Mouse (Mus musculus): ENCODE data around the gene Smg6.

Smg6 gene

DNA sequence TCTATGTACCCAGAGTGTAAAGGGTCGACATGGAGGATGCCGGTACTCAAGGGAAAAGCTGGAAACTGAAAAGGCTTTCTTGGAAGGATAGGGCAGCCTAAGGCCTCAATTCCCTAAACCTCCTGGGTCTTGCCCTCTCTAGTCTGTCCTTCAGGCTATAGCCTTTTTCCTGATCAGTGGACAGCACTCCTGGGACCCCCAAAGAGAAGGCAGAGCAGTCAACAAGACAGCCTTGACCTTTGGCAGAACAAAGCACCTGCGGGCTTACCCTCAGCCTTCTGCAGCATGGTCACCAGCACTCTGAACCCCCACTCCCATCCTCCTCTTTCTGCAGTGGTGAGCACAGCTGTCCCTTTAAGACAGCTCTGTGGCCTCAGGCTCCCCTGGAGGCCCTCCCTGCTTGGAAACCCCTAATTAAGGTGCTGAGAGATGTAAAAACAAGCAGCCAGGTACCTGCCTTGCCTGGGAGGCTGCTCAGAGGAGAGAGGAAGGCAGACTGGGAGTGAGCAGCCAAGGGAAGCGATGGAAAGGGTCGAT, 265.4 kb downstream of the Smg6 start, which contains the start of gene Dph1:
Gene Dph1 (minus strand): TSS at position 337 of the 537 bp plus-strand sequence.
- DNase-seq (ENCODE audit: low spot score), result no peak

DNA sequence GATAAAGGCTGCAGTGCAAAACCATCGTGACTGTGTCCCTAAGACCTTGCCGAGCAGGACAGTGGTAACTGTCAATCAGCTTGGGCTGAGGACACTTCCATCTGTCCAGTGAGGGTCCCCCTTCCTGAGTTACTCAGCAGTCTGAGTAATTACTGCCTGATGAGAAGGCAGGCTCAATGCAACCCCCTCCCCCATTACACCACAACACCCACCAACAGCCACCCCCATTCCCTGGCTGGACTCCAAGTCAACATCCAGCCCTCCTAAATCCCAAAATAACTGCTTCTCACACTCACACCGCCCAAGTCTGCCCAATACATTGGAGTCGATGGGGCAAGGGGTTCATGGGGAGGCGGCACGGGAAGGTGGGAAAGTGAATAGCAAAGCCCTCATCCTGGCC, 266.2 kb downstream of the Smg6 start:
- no peak for DNase-seq (ENCODE audit: low spot score)

DNA sequence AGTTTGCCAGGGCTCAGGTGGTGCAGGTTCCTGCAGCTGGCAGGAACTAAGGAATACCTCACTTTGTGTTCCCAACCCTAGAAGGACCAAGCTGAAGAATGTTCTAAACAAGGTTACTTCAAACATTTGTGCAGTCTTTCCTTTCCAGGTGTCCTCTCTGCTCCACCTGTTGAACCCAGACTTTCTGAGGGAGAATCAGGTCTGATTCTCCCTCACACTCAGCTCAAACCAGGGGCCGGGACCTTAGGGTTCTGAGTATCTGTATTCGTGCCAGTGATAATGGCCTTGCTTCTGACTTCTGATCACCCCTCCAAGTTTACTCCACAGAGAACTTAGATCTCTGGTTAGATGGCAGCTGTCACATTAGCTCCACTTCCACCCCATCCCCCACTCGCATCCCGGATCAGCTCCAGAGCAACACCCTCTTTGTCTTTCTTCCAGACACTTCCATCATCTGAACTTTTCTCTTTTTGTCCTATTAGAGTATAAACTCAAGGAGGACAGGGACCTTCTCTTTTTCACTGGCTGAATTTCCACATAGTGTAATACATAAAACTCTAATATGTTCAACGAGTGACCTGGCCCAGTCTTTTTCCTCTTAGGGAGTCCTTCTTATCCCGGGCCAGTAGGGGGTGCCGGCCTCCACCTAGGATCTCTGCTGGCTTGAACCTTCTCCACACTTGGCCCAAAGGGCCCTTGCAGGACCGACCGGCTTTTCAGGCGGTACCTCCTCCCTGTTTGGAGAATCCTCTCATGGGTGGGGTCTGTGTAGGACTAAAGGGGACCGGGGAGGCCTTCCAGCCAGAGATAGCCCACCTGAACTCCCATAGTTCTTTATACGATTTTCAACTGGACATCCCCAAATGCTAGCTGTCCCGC, 267.0 kb downstream of the Smg6 start:
- peak; percentile 90 for DNase-seq (ENCODE audit: low spot score)

DNA sequence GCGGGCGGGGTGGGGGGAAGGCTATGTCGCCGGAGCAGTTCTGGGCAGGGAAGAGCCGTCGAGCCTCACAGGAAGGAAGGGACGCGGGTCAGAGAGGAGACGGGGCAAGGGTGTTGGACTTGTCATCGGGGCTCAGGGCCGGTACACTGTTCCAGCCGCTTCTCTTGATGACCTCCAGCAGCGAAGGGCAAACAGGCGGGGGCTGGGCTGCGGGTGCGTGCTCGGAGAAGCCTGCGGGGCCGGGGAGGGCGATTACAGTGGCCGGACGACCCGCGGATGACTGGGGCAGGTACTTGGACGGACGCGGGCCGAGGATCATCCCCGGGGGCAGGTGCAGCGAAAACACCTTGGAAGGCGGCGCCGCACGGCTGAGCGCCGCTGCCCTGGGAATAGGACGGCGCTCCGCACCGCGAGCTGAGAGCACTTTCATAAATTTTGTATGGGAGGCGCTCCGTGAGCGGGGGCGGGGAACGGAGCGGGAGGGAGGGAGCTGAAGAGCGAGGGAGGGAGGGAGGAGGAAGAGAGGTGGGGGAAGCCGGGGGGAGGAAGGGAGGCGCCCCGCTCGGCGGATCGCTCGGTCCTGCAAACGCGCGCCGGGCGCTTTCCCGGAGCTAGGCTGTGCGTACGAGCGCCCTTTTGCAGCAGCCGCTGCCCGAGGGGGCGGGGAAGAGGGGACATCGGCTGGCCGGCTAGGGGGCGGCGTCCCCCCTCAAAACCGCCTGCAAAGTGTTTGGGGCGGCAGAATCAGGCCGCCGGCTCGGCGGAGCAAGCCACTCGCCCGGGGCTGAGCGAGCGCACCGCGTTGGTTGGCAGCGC, 267.8 kb downstream of the Smg6 start, which contains the start of gene Rtn4rl1:
Gene Rtn4rl1 (plus strand): TSS at position 528 of the 816 bp plus-strand sequence.
- DNase-seq (ENCODE audit: low spot score), result peak; percentile 83

DNA sequence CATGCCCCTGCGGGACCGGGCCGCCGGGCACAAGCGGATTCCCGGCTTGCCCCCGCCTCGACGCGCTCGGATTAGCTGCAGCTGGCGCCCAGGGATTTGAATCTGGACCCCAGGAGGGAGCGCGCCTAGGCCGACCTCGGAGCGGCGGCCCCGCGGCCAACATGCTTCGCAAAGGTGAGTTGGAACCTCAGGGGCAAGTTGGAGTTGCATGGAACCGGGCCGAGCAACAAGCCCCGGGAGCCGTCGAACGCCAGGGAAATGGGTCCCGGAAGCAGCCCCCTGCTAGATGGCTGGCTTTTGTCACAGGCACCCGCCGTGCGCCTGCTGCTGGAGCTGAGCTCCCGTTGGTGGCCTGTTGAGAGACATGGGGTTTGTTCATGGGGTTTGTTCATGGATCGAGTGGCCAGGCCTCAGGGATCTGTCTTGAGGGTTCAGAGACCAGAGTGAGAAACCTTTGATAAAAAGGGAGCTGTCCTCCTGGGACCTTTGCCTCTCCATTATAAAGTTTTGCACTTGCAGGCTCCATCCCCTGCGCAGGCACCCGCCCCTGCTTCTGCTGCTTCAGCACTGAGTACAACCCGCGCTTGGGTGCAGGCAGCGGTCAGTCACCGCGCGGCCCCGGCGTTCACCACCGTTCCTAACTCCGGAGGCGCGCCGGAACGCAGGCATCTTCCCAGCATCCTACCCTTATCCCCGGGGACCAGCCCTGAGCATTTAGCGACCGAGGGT, 268.7 kb downstream of the Smg6 start:
- peak; percentile 65 for DNase-seq (ENCODE audit: low spot score)

DNA sequence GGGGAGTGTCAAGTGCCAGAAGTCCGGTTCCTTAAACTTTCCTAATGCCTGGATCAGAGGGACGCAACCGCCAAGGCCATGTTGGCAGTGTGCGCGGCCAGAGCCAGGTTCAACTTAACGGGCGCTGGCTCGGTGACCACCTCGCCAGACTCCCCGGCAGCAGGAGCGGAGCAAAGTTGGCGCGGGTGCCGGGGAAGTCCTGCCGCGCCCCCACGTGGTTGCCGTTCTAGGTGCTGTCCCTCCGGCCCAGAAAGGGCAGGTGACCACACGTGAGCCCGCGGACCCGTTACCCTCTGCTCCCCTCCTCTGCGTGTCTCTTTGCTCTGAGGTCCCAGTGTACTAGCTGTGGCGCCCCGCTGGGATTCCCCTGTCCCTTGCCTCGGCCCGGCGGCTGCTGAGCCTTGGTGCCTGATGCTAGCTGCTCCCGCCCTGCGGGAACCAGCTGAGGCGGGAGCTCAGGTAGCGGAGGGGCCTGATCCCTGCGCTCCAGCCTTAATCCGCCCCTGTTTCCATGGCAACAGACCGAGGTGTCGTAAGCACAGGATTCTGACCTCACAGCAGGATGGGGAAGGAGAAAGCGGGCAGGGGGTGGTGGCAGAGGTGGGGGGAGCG, 269.3 kb downstream of the Smg6 start:
- DNase-seq (ENCODE audit: low spot score), result peak; percentile 72

DNA sequence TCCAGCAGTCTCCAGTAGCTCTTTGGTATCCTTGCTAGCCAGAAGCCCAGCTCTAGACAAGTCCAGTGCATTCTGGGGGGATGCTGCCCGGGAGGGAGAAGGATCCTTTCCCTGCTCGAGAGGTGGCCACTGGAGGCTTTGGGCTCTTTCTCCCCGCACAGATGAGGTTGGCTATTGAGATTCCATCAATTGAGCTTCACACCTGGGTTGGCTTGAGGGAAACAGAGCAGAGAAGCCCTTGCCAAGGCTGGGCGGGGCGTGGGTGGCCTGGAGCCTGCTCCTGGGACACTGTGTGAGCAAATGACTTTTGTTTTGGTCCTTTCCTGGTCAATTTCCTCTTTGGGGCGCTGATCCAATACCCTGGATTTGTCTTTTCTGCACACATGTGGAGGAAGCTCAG, 270.5 kb downstream of the Smg6 start:
- no peak for DNase-seq (ENCODE audit: low spot score)

DNA sequence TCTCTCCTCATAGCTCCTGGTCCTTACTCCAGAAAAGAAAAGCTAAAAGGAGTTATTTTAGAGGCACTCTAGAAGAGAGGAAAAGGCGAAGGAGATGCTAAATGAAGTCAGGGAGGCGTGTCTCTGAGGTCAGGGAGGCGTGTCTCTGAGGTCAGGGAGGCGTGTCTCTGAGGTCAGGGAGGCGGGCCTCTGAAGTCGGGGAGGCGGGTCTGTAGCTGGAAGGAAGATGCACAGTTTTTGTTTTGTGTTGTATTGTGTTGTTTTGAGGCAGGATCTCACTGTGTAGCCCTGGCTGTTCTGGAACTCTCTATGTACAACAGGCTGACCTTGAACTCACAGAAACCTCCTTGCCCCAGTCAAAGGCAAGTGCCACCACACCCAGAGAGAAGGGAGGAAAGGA, 272.3 kb downstream of the Smg6 start:
- no peak for DNase-seq (ENCODE audit: low spot score)

DNA sequence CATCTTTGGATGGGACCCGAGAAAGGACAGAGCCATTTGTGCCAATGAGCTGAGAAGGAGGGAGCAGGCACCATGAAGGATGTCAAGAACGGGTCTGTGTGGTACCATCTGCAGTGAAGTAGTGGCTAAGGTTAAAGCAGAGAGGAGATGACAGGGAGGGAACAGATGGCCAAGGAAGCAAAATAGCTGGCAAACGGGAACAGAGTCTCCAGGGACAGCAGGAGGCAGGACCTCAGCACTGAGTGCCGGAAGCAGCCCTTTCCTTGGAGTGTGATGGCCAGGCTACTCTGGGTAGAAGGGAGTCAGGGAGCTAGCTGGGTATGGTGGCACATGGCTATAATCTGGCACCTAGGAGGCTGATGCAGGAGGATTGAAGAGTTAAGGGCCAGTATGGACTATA, 273.2 kb downstream of the Smg6 start:
- no peak for DNase-seq (ENCODE audit: low spot score)

DNA sequence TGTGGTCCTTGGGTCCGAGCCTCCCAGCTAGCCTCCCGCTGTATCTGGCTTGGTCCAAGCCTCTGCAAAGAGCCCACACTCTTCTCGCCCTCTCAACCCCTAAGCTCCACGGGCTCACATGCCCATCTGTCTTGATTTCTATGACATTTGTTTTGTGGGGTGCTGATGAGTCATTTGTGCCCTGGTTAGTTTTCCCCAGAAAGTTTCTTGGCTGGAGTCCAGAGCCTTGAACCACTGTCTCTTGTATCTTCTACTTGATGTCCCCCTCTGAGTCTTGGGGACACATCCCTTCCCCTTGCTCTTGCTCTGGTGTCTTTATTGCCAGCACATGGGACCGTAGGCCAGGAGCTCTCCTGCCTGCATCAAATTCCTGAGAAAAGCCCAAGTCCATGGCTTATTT, 274.3 kb downstream of the Smg6 start:
- no peak for DNase-seq (ENCODE audit: low spot score)

DNA sequence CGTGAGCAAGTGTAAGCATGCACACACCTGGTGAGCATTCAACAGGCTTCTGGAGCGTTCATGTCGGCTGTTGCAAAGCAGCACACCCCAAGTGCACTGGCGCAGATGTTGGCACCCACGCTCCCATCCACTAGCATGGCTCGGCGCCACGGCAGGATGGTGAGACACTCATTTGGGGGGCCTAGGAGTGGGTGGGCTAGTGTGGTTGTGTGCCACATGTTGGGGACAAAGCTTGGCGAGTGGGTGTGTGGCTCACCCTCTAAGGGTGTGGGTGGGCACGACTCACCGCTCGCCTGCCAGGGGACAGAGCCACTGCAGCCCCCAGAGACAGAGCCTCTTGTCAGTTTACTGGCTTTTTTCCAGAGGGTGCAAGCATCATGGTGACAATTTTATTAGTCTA, 275.3 kb downstream of the Smg6 start:
- no peak for DNase-seq (ENCODE audit: low spot score)

DNA sequence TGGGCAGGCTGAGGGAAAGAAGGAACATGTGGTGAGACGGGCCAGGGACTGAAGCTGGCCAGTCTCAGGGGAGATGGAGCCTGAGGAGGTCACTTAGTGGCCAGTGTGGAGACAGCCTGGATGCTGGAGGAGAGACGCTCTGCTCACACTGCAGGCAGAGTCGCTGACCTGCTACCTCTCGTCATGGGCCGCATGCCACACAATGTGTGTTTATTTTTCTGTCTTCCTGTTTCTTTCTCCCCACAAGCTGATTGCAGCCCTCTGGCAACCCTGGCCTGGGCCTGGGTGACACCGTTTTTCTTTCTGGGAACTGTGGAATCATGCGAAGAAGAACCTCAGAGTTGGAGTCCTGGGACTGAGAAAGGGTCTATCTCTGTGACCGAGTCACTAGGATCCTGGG, 276.1 kb downstream of the Smg6 start:
- no peak for DNase-seq (ENCODE audit: low spot score)

DNA sequence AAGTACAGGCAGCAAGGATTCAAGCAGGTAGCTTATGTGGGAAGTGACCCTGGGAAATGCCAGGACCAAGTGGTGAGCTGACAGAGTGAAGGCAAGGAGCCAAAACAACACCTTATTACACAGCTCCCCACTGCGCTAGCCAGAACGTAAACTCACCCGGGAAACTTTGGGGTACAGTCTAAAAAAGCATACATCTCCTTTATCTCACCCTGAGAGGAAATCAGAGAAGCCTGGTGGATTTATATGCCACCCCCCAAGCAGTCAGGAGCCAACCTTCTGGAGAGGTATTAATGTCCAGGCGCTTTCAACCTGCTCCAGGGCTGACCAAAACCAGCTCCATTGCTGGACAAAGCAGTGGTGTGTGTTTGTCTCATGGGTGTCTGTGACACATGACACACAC, 278.3 kb downstream of the Smg6 start:
- DNase-seq (ENCODE audit: low spot score), result no peak

DNA sequence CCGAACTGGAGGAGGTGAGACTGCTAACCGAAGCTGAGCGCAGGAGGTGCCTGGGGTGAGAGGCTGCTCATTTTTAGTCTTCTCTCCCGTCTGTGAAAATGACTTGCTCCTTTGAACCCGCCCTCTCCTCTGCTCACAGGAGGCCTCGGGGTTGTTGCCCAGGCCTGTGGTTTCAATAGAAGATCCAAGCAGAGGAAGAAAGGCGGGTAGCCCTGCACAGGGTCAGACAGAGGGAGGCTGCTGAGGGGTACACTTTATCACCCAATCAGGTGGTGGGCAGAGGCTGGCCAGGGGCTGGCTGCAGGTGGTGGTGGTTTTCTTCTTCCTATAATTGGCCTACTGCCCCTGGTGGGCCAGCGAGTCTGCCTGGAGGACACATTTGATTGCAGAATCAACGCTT, 278.8 kb downstream of the Smg6 start:
- no peak for DNase-seq (ENCODE audit: low spot score)

DNA sequence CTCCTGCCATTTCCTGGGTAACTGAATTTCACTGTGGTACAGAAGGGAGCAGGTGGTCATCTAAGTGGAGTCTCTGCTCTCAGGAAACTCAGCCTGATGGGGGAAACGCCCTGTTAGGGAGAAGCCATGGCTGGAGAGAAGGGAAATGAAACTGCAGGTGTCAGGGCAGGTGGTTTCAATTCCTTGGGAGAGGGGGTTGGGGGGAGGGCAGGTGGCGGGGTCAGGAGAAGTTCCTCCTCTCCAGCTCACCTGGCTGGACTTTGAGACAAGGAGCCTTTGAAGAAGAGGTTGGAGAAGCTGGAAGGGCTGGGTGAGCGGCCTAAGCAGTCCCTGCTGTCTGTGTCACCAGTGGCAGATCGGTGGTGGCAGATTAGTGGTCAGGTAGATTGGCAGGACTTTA, 280.7 kb downstream of the Smg6 start:
- DNase-seq (ENCODE audit: low spot score), result no peak

DNA sequence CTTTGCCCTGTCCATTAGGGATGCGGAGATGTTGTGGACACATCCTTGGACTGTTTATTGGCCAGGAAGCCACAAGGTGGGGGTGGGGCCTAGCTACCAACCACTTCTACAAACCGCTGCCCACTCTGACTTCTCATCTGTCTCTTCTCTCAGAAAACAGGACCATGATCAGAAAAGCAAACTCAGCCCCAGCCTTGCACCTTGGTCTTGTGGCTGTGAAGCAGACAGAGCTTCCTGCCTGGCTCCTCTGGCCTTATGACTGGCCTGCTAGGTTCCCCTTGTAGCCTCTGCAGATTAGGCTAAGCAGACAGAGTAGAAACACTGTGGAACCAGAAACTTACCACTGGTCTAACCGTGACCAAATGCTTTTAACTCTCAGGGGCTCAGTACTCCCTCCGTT, 283.7 kb downstream of the Smg6 start:
- no peak for DNase-seq (ENCODE audit: low spot score)

DNA sequence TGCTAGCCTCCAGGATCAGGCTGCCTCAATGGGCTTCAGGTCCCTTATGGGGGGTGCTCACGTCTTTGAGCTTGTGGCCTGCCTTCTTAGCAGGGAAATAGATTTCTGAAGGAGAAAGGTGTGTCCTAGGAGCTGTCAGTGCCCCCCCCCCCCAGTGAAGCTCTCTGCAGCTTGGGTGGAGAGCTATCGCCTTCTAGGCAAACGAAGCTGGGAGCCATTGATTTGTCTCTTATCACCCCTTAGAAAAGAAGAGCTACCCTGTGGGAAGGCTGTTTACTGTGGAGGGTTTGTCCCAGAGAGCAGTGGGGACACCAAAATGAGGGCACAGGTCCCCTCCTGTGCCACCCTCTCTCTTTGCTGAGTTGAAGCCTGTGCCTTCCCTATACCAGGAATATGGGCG, 284.5 kb downstream of the Smg6 start:
- no peak for DNase-seq (ENCODE audit: low spot score)

DNA sequence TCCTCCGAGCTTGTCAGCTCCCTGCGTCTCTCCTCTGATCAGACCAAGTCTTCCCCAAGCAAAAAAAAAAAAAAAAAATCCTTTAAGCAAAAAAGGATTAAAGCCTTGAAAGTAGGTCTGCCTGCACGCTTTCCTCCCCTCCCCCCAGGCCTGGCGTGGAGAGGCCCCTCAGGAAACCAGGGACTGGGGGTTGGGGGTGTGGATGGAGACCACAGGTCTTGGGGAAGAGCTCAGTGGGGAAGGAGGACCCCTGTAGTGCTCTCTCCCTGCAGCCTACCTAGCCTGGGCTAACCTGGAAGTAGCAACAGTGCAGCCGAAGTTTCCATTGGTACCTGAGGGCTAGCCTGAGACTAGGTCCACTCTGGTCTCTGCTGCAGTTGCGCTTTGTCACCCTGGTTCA, 285.1 kb downstream of the Smg6 start:
- DNase-seq (ENCODE audit: low spot score), result no peak

DNA sequence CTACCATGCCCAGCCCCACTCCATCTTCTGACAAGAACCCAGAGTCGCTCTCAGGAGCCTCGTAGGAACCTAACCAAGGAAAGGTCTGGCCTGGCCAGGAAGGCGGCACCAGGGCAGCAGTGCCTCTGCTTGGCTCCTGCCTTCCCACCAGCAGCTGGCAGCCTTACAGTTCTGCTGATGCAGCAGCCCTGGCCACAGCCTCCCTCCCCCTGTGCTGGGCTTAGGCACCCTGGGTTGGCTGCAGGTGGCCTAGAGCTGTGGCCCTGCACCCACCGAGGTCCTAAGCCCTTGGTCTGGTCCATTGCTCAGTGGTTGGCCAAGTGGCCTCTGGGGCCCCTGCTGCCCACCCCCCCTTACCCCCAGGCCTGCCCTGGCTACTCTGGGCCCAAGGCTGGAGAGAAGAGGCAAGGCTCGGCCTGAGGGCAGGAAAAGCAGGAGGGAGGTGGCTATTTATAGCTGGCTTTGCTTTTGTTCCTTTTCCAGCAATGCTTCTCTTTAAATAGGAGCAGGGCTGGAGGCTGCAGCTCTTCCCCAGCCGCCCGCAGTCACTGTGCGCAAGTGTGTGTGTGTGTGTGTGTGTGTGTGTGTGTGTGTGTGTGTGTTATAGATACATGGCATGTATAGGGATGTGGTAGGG, 286.5 kb downstream of the Smg6 start:
- no peak for DNase-seq (ENCODE audit: low spot score)

DNA sequence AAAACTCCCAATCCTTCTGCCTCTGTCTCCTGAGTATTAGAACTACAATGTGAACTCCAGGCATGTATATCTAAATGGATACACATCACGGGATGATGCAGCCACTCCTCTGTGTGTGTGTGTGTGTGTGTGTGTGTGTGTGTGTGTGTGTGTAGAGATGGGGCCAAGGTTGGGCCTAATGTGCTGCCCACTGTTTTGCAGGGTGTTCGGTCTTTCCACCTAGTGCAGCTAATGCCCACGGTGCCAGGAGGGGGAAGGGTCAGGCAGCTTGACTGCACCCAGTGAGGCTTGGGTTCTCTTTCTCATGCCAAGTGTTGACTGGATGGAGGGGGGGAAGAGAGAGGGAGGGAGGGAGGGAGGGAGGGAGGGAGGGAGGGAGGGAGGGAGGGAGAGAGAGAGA, 287.3 kb downstream of the Smg6 start:
- no peak for DNase-seq (ENCODE audit: low spot score)

DNA sequence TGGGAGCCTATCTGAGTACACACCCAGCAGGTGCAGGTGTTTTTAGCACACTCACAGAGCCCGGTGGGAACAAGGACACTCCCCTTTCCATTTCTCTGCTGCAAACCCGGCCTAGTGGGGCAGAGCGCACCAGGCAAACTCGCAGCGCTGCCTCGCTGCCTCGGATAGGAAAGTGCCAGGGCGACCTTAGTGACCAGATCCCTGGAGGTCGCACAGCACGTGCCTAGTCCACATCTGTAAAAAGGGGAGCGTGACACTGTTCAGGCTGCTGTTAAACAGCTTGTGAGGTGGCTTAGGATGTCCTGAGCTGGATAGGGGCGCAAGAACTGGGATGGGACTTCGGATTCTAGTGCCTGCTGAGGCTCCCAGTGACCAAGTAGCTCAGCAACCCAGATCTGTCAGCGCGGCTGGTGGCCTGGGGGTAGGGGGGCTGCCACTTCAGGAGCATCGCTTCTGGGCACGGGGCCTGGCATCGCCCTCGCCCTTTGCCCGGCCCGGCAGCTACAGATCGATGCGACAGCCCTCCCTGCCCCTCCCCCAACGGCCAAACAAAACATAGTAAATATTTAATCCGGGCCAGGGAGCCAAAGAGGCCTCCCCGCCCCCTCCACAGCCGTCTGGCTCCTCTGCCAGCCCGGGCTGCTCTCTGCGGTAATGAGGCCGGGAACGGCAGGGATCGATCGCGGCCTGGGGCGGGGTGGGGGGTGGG, 287.9 kb downstream of the Smg6 start:
- DNase-seq (ENCODE audit: low spot score), result peak; percentile 77
